Mouse (Mus musculus) heart, postnatal 0 days (tissue): ENCODE results near the gene Nfix.

Experiments
- CTCF ChIP-seq: IDR thresholded peaks from 2 replicates; pipeline ENCODE4 v1.5.1; 2016; ENCODE audit warnings: antibody characterized with exemption, control low read depth, low read depth
- EP300 ChIP-seq: IDR thresholded peaks from 2 replicates; pipeline ENCODE4 v1.6.1; 2016; ENCODE audit warnings: antibody characterized with exemption, low read depth

- TF ChIP-seq CTCF (no peak), EP300 (no peak)
These were observed 81.7 kb downstream of the Nfix start for GRCm38 (mm10) chr8:84718476-84718875.
